Mouse (Mus musculus): Measurements from ENCODE around the gene Sertm1.
A peak's percentile ranks its signal among the peaks of the same experiment; 100 is the strongest.

Sertm1 gene

DNA sequence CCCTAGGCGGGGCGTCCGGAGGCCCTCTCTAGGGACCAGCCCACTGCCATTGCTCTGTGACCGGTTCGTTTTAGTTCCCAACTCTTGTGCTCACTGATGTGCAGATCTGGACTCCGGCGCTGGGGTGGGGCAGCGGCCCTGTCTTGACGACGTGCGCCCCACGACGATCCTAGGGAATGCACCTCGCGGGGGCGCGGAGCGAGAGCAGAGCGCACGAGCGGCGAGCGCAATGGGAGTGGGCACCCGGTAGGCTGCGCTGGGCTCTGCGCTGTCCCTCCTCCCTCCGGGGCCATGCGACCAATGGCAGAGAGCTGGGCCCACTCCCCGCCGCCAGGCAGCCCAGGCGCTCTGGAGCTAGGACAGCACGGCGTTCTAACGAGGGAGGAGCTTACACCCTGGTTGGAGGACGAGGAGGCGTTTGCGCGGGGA is at the start of gene Sertm1:
Gene Sertm1, minus strand, starts transcription at position 245 of the 429 bp plus-strand sequence.
- DNase-seq = peak; percentile 67

DNA sequence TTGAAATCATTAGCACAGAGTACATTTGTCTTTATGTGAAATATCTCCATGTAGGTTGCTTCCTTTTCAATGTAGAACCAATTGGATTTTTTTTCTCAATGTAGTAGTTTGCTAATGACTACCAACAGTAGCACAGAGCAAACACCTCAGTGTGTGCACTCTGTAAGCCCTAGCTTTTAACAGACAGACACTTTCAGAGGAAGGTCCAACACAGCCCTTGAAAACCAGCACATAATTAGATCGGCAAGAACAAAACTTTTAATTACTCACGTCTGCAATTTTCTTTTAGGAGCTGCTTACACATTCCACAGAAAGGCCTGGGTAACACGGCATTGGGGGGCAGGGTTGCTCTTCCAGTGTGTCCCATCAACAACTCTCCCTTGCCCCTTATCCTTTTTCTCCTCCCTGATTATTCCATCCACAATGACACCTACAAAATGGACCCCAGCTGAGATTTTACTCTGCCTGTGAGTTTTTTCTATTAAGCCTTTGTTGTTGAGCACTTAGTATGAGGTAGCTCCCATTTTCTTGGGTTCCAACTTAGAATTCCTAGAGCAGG is 49.3 kb upstream of the Sertm1 start:
- no peak for DNase-seq

DNA sequence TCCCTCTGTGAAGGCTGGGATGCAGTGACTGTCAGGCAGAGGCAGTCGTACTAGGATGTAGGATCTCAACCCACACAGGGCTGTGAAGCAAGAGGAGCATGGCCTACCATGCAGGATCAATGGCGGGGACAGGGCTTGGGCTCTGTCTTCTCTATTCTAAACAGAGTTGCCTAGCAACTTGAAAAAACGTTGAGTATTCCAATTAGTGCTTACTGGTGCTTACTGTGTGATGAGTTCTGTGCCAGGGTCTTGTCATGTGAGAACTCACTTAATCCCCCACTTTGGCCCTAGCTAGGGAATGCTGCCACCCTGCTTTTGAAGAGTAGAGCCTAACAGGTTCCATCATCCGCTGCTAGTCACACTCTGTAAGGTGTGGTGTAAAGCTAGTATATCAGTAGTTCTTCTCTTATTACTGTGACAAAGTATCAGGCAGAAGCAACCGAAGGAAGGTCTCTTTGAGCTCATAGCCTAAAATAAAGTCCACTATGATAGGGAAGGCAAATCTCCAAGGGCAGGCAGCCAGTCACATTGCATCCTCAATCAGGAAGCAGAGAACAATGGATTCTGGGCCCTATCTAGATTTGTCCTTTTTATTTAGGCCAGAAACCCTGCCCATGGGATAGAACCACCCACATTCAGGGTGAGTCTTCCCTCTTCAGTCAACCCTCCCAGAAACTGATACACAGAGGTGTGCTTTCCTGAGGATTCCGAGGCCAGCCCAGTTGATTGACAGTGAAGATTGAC is 27.6 kb upstream of the Sertm1 start:
- DNase-seq = no peak

DNA sequence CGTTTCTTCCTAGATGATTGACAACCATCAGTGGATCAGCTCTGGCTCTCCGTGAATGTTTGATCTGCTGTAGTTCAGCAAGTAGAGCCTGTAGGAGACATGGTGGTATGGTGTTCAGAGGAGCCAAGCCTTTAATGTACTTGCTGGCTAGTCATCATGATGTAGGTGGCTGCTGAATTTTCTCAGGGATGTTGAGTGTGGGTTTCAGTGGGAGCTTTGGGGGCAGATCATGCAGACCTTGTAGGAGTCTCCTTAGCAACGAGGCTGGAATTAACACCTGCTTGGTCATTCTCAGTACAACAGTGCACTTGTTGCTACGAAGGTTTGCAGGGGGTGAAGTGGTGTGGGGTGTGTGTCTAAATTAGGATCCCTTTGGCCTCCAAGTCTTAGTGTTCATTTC is 18.8 kb upstream of the Sertm1 start:
- DNase-seq = no peak

DNA sequence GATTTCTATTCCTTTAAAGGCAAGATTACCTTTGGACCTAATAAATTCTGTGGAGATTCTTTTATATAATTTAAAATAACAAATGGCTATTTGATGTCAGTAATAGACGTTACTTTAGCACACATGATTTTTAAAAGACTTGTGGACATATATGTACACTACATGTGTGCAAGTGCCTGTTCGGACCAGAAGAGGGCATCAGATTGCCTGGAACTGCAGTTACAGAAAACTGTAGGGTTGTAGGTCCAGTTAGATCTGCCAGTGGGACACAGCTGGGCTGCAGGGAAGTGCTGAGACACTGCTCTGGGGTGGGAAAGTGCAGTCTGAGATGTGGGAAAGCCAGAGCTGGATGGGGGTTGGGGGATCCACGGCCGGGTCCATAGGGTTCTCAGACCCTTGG is 16.9 kb upstream of the Sertm1 start:
- no peak for DNase-seq

DNA sequence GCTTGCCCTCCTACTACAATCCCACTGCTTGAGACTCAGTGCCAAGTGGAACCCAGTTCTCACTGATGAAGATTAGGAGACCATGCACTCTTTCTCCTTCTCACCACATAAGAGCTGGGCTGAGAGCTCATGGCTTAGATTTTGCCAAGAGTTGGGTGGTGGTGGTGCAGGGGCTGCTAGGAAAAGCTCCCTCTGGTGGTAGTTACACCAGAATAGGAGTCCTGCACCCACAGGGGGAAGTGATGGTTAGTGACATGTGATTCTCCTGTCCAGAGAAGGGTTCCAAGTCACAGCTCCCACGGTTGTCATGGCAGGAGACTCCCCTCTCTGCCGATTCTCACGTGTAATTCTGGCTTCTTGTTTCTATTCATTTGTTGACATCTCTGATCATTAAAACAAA is 4.7 kb upstream of the Sertm1 start:
- no peak for DNase-seq

DNA sequence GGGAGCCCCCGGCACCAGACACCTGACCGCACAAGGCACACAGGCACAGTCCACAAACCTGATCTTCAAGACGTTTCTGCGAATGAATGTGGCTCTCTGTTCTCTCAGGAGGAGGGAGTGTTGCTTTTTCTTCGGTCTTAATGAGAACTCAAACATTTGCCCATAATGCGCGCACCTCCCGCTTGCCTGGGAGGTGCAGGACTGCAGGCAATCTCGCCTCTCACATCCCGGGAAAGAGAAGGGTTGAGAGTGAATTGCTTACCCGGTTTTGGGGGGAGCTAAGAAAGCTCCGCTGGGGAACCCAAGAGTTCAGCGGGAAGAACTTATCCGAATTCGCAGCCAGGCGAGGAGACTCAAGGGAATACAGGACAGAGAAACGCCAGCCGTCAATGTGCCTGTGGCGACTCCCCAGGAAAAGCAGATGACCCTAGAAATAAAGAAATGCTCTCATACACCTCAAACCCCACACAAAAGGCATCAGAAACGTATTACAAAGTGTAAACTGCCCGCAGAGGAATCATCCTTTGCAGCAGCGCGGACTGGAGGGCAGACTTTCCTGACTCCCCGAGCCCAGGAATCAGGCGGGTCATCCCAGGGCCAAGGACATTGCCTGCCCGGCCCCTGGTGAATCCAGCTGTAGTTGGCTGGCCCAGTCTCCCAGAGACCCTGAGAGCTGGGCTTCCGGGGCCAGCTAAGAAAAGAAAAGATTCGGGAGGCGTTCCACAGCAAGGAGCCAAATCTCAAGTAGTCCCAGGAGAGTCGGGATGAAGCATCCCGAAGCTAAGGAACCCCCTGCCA is 643 bp downstream of the Sertm1 start:
- no peak for DNase-seq

DNA sequence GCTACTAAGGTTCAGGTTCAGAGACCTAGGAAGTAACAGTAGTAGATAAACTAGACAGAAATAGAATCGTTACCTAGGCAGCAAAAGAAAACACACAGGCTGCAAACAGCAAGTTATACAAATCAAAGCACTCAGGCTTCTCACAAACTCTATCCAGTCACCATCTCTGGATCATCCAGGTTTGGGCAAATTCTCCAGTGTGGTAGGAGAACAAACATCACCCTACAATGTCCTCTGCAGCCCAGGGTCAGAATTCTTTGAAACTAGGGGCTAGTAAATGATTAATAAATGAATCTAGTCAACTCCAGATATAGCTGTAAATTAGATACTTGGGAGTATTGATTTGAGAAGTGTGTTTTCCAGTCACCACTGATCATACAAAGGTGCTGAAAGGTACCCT is 6.8 kb downstream of the Sertm1 start:
- DNase-seq = no peak

DNA sequence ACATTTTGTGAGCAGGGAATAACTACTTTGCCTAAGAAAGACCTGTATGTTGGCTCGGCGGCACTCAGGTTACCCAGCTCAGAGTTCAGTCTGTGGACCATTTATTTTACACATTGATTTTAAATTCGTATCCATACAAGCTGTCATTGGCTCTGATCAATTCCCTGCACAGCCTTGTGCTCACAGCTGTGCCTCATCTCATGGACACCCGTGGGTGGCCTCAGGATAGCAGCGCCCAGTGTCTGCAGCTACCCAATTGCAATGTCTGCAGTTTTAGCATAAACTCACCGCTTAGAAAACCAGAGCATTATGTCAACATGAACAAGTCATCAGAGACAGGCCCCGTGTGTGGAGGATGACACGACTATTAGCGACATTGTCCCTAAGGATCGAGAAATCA is 17.7 kb downstream of the Sertm1 start:
- no peak for DNase-seq

DNA sequence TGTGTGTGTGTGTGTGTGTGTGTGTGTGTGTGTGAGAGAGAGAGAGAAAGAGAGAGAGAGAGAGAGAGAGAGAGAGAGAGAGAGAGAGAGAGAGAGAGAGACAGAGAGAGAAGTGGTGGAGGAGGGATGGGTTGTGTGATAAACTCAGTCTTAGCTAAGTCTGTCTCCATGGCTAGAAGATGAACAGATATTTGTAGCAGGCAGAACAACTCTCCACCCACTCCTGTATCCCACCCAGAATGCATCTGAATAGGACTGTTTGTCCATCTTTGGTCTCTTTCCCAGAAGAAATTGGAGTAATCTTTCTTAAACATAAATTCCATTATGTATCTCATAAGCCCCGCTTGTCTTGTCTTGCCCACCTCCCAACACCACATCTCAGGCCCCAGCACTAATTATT is 20.8 kb downstream of the Sertm1 start:
- no peak for DNase-seq

DNA sequence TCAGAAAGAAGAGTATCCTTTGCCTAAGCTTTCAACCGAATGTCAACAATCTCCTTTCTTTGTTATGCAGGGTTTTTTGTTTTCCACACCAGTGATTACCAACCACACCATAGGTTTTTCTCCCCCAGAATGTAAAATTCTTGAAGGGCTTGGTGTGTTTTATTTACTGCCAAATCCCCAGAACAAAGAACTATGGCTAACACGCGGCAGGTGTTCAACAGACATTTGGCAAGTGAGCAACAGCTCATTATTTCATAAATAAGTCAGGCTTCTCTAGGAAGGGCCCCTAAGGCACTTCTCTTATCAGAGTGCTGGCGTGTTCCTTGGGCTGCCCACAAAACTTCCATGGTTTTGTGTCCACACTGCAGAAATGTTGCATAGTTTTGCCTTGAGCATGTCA is 23.5 kb downstream of the Sertm1 start:
- no peak for DNase-seq

DNA sequence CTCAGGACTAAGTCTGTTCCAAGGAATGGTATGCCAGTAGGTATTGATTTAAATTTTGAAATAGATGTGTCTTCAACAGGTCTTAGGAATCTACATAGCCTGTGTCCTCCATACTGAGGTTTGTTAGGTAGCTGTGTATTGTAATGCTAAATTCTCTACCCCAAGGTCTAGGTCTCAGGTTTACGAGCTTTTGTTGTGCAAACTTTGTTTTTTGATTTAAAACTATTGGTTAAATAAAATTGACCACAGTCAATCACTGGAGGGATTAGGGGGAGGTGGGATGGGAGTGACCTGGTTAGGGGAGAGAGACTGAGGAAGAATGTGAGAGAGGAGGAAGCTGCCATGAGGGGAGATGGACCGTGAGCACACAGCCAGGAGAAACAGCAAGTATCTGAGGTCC is 29.2 kb downstream of the Sertm1 start:
- DNase-seq = no peak

All from right cerebral cortex, postnatal 14 days (tissue).